Mouse (Mus musculus) stomach, postnatal 0 days (tissue): Measurements from ENCODE around the gene Jmjd7. TPM values are rescaled to one million over a fixed set of nuclear protein-coding genes. Genes with fewer than 3 reads are reported as not detected.

ENCODE experiments used
- ATAC-seq: fragments of 200-750 bp; cut with Nextera tagmentation; 2 replicates; pipeline ENCODE4 v1.8.0; 2017; ENCODE audit not compliant: low FRiP score, low TSS enrichment
- DNase-seq: peaks from one replicate; pipeline ENCODE4 v3.0.0-alpha.2; 2016; ENCODE audit warnings: low spot score
- H3K27ac ChIP-seq: fragments of 300-500 bp; sonication (generic); replicated peaks from 2 replicates; pipeline ENCODE4 v1.5.1; 2014; ENCODE audit warnings: mild to moderate bottlenecking, control low read depth
- H3K27me3 ChIP-seq: fragments of 300-500 bp; sonication (generic); 2 replicates; pipeline ENCODE4 v1.6.1; 2014; ENCODE audit warnings: low read length; ENCODE audit not compliant: control insufficient read depth, insufficient read depth
- H3K36me3 ChIP-seq: fragments of 300-500 bp; sonication (generic); 2 replicates; pipeline ENCODE4 v1.6.1; 2014; ENCODE audit warnings: low read length, mixed read lengths; ENCODE audit not compliant: control insufficient read depth, insufficient read depth
- H3K4me1 ChIP-seq: fragments of 300-500 bp; sonication (generic); replicated peaks from 2 replicates; pipeline ENCODE4 v1.6.1; 2014; ENCODE audit warnings: antibody characterized with exemption; ENCODE audit not compliant: control insufficient read depth, insufficient read depth
- H3K4me2 ChIP-seq: fragments of 300-500 bp; sonication (generic); replicated peaks from 2 replicates; pipeline ENCODE4 v1.6.1; 2014; ENCODE audit warnings: low read depth, mild to moderate bottlenecking, control low read depth, moderate library complexity
- H3K4me3 ChIP-seq: fragments of 300-500 bp; sonication (generic); 2 replicates; pipeline ENCODE4 v1.5.1; 2014; ENCODE audit warnings: low read depth, low read length, control low read depth
- H3K9ac ChIP-seq: fragments of 300-500 bp; sonication (generic); 2 replicates; pipeline ENCODE4 v1.6.1; 2014; ENCODE audit warnings: mild to moderate bottlenecking, low read length, control low read depth, mixed read lengths
- H3K9me3 ChIP-seq: fragments of 300-500 bp; sonication (generic); 2 replicates; pipeline ENCODE4 v1.6.1; 2016; ENCODE audit warnings: low read length; ENCODE audit not compliant: control insufficient read depth
- CTCF ChIP-seq: IDR thresholded peaks from 2 replicates; pipeline ENCODE4 v1.5.1; 2016; ENCODE audit warnings: antibody characterized with exemption, low read depth, mild to moderate bottlenecking, moderate library complexity
- EP300 ChIP-seq: optimal IDR thresholded peaks from 2 replicates; pipeline ENCODE3; 2016; ENCODE audit warnings: antibody characterized with exemption
- WGBS: fragments of 180-500 bp; shearing (Covaris S2); extraction: QIAGEN DNeasy Blood & Tissue Kit; methylation state at CpG from one replicate; pipeline ENCODE4 v1.1.7; 2014; 5-methylcytosine and 5-hydroxymethylcytosine counted together
- polyA plus RNA-seq: library from polyadenylated mRNA; unstranded; fragments of >200 nt; fragmentation: Nextera tagmentation; extraction: Ambion mirVana; gene quantifications from 2 replicates; pipeline ENCODE4 v1.2.1, GENCODE M21; 2015

Gene Jmjd7
- polyA plus RNA-seq, 1 experiment from 2014 or later: 12.7 TPM

DNA sequence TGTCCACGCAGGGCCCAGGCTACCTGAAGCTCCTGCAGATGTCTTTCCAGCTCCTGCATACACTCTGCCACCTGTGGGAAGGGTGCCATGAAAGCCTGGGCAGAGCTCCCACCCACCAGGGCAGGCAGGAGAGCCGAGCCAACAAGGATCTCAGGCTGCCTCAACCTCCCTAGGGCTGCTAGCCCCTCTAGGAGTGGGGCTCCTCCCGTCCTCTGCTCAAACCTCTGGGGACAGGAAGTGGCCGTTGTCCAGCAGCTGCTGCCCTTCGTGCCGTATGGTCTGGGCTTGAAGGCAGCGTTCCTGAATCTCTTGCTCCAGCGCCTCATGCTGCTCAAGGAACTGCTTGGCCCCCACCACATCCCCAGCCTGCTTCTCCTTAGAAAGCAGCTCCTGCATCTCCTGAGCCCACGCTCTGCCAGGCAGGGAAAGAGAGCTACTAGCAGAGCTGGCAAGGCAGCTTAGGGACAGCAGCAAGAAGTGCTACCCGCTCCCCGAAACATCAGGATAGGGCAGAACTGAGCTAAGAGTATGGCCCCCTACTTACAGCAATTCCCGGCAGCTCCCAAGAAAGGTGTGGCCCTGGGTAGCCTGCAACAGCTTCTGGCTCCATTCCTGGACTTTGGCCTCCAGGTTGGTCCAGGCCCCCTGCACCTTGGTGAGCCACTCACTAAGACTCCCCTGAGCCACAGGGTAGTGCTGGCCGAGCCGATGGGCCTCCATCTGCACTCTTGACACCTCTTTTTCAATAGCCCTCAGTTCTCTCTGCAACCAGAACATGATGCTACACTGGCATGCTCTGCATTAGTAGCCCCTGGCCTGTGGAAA lies 19.4 kb downstream of the Jmjd7 start:
- Histone ChIP-seq H3K4me1 (peaks cover 3% of the 10 kb centered on the region; the same call in 1 of the 2 replicates), H3K27ac (no peak overlapping the region), H3K4me2 (no peak overlapping the region), H3K36me3 (no peaks in the 10 kb centered on the region), H3K9ac (no peak overlapping the region), H3K4me3 (no peak overlapping the region), H3K9me3 (no peaks in the 10 kb centered on the region), H3K27me3 (no peaks in the 10 kb centered on the region)
- peak; percentile 65 for ATAC-seq
- peak; percentile 64 for DNase-seq
- TF ChIP-seq CTCF: no peak
- TF ChIP-seq EP300: no peak
- 53% methylated on average over 14 of the region's 14 CpGs for WGBS

DNA sequence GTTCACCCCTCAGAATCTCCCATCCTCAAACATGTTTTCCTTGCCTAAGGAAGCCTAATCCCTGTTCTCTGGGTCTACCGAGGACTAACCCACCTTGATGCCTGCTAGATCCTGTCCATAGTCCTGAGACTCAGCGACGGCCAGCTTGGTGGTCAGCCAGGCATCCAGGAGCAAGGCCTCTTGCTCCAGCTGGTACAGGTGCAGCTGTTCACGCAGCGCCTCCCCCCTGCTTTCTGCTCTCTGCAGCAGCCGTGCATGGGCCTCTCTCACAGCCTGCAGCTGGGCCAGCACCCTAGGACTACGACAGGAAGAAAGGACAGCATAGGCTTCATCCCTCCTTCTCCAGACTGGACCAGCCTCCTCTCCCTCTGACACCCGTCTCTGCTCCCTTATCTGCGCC lies 20.9 kb downstream of the Jmjd7 start:
- no peak for TF ChIP-seq CTCF
- no peak for TF ChIP-seq EP300
- Histone ChIP-seq H3K9ac (no peak overlapping the region), H3K4me3 (no peak overlapping the region), H3K27ac (no peak overlapping the region), H3K36me3 (no peaks in the 10 kb centered on the region), H3K4me1 (peaks cover 3% of the 10 kb centered on the region; the same call in 1 of the 2 replicates), H3K27me3 (no peaks in the 10 kb centered on the region), H3K9me3 (no peaks in the 10 kb centered on the region), H3K4me2 (no peak overlapping the region)
- DNase-seq (no peak), ATAC-seq (no peak)
- WGBS: 80% methylated on average over 9 of the region's 9 CpGs

DNA sequence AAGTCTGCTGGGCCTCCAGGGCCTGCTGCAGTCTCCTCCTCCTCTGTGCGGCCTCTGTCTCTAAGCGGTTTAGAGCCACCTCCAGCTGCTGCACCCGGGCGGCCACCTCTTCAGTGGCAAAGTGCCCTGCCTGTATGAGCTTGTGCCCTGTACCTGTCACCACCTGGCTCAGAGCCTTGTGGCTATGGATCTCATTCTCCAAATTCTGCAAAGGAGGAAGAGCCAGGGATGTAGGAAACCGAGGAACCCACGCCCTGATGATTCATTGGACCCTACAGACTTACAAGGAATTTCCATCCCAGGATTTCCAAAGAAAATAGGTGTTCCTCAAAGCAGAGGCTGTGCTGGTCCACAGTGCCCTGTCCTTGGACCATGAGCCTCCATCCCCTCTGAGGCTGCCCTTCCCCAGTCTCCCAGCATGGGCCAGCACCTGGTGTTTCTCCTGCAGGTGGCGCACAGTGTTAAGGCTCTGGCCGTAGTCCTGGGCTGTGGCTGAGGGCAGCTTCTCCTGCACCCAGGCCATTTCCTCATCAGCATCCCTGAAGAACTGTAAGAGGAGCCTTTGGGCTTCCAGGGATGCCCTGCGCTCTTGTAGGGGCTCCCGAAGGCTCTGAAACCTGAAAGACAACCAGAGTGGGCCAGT lies 22.5 kb downstream of the Jmjd7 start:
- Histone ChIP-seq H3K27ac (no peak overlapping the region), H3K4me1 (peaks cover under 1% of the 10 kb centered on the region; the same call in 1 of the 2 replicates), H3K9me3 (no peaks in the 10 kb centered on the region), H3K4me3 (no peak overlapping the region), H3K9ac (no peak overlapping the region), H3K27me3 (no peaks in the 10 kb centered on the region), H3K4me2 (no peak overlapping the region), H3K36me3 (no peaks in the 10 kb centered on the region)
- DNase-seq (peak; percentile 75), ATAC-seq (peak; percentile 61)
- TF ChIP-seq CTCF (peak; percentile 83), EP300 (no peak)
- 59% methylated on average over 10 of the region's 10 CpGs for WGBS

DNA sequence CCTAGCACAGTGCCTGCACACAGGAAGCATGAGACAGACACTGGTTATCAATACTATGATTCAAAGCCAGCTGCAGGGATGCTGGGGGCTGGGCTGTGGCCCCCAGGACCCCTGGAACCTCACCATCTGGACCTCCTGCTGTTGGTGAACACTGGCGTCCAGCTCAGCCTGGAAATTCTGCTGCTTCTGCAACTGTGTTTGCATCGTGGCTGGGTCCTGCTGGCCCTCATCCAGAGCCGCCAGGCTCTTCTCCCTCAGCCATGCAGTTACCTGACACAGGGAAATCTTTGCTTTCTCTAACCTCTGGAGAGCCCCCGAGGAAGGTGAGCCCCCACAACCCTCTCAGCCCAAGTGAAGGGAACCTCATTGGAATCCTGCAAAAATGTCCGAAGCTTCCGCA lies 24.1 kb downstream of the Jmjd7 start:
- Histone ChIP-seq H3K27ac (no peak overlapping the region), H3K36me3 (no peaks in the 10 kb centered on the region), H3K4me2 (no peak overlapping the region), H3K4me3 (no peak overlapping the region), H3K4me1 (no peaks in the 10 kb centered on the region), H3K27me3 (no peaks in the 10 kb centered on the region), H3K9me3 (no peaks in the 10 kb centered on the region), H3K9ac (no peak overlapping the region)
- ATAC-seq (no peak), DNase-seq (no peak)
- WGBS: 54% methylated on average over 6 of the region's 6 CpGs
- no peak for TF ChIP-seq CTCF
- no peak for TF ChIP-seq EP300

DNA sequence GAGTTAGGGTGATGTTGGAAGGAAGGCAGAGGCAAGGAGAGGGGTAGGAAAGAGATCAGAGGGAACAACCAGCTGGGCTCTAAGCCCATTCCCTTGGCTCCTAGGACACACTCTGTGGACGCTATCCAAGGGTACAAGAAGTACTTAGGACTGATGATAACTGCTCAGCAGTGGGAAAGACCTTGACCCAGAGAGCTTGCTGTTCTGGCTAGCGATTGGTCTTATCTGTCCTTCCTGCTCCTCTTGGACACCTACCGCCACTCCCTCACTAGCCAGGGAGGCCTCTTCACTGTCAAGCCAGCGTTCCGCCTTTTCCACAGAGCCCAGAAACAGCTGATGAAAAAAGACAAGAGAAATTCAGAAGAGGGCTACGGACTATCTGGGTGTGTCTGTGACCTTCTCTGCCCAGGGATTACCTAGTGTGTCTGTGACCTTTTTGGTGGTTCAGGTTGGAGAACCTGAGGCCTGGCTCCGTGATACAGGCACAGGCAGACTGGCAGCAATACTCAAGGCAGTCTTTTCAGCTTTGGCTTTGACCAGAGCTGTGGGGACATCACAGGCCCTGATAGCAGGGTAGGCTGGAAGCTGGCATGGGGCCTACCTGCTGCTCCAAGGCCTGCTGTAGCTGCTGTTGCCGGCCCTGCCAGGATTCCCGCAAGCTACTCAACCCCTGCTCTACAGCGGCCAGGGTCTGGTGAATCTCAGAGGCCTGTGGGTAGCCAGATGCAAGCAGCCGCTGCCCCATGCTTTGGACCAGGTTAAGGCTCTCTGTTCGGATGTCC lies 27.7 kb downstream of the Jmjd7 start:
- Histone ChIP-seq H3K4me3 (no peak overlapping the region), H3K27me3 (no peaks in the 10 kb centered on the region), H3K9ac (no peak overlapping the region), H3K4me1 (no peaks in the 10 kb centered on the region), H3K27ac (no peak overlapping the region), H3K4me2 (no peak overlapping the region), H3K9me3 (no peaks in the 10 kb centered on the region), H3K36me3 (no peaks in the 10 kb centered on the region)
- DNase-seq: no peak
- no peak for ATAC-seq
- TF ChIP-seq EP300 (no peak), CTCF (no peak)
- WGBS: 85% methylated on average over 12 of the region's 12 CpGs
